Mouse (Mus musculus) erythroblast, embryonic 14.5 days (primary cell): ENCODE results near the gene Thsd4.

ENCODE experiments used
- GATA1 ChIP-seq: IDR thresholded peaks from 2 replicates; pipeline ENCODE4 v1.6.1; 2012; ENCODE audit warnings: low read length, inconsistent platforms, mixed read lengths
- TAL1 ChIP-seq: IDR thresholded peaks from 3 replicates; pipeline ENCODE4 v1.6.1; 2012; ENCODE audit warnings: low read length, inconsistent platforms, mixed read lengths

- TF ChIP-seq TAL1: no peak
- no peak for TF ChIP-seq GATA1
Measured at GRCm38 (mm10) chr9:60460010-60460982, 61.5 kb downstream of the Thsd4 start.
